Mouse (Mus musculus): ENCODE results near the gene Zmym2. TPM values are rescaled to one million over a fixed set of nuclear protein-coding genes. Genes with fewer than 3 reads are reported as not detected.
A peak's percentile ranks its signal among the peaks of the same experiment; 100 is the strongest.
"Not testable (repeated sequence)": the region's sequence is repeated elsewhere in the genome, so short reads cannot be mapped to it uniquely, and the experiment has no call there.

The Zmym2 gene
- total and polyA plus RNA-seq, 2 experiments from 2014 or later, result 29.6 to 62.4 TPM

GRCm38 (mm10) chr14:56885308-56885771 is 1.1 kb upstream of the Zmym2 start:
- no peaks in the 10 kb centered on the region for H3K9me3 ChIP-seq (ENCODE audit: low read length)
- peak; percentile 92 for DNase-seq (ENCODE audit: low spot score)
- peak overlapping the region; percentile 52 for H3K4me2 ChIP-seq (ENCODE audit: low read depth, low read length, poor library complexity, severe bottlenecking)
- H3K27me3 ChIP-seq (ENCODE audit: insufficient read depth, low read length), result no peaks in the 10 kb centered on the region
- ATAC-seq (ENCODE audit: low FRiP score), result peak; percentile 16
- H3K4me1 ChIP-seq (ENCODE audit: insufficient read depth, low read length), result peaks cover 9% of the 10 kb centered on the region
- H3K36me3 ChIP-seq (ENCODE audit: insufficient read depth, low read length), result no peaks in the 10 kb centered on the region
- under 1% methylated on average over 26 of the region's 36 CpGs for WGBS
- peak; percentile 83 for TF ChIP-seq CTCF (IDR thresholded peaks at IDR 0.05)
- peak overlapping the region; percentile 51 for H3K4me3 ChIP-seq (ENCODE audit: low read depth, low read length)
- H3K27ac ChIP-seq (ENCODE audit: low read depth, low read length), result peak overlapping the region; percentile 80
- no peak overlapping the region; the same call in 1 of the 2 replicates for H3K9ac ChIP-seq (replicated peaks; ENCODE audit: low read length, poor library complexity, severe bottlenecking)

- H3K4me3 ChIP-seq (ENCODE audit: low read depth, low read length), result peak overlapping the region; percentile 51
- H3K9ac ChIP-seq (replicated peaks; ENCODE audit: low read length, poor library complexity, severe bottlenecking), result peak overlapping the region; percentile 62
- WGBS, result 0% methylated on average over 12 of the region's 69 CpGs
- peak overlapping the region; percentile 52 for H3K4me2 ChIP-seq (ENCODE audit: low read depth, low read length, poor library complexity, severe bottlenecking)
- ATAC-seq (ENCODE audit: low FRiP score) (peak; percentile 96), DNase-seq (ENCODE audit: low spot score) (peak; percentile 87)
- H3K4me1 ChIP-seq (ENCODE audit: insufficient read depth, low read length); H3K9me3 ChIP-seq (ENCODE audit: low read length); H3K27me3 ChIP-seq (ENCODE audit: insufficient read depth, low read length); H3K36me3 ChIP-seq (ENCODE audit: insufficient read depth, low read length): not testable (repeated sequence)
- H3K27ac ChIP-seq (ENCODE audit: low read depth, low read length), result peak overlapping the region; percentile 88
Observed at GRCm38 (mm10) chr14:56885986-56886593, 363 bp upstream of the Zmym2 start.

- H3K4me2 ChIP-seq (ENCODE audit: low read depth, low read length, poor library complexity, severe bottlenecking), result peak overlapping the region; percentile 49
- TF ChIP-seq CTCF (IDR thresholded peaks at IDR 0.05), result no peak
- WGBS, result 0% methylated on average over 3 of the region's 3 CpGs
- peak; percentile 55 for DNase-seq (ENCODE audit: low spot score)
- H3K4me3 ChIP-seq (ENCODE audit: low read depth, low read length), result peak overlapping the region; percentile 82
- ATAC-seq (ENCODE audit: low FRiP score), result no peak
- H3K36me3 ChIP-seq (ENCODE audit: insufficient read depth, low read length), result no peaks in the 10 kb centered on the region
- no peaks in the 10 kb centered on the region for H3K9me3 ChIP-seq (ENCODE audit: low read length)
- peak overlapping the region; percentile 91 for H3K9ac ChIP-seq (replicated peaks; ENCODE audit: low read length, poor library complexity, severe bottlenecking)
- peaks cover 10% of the 10 kb centered on the region for H3K4me1 ChIP-seq (ENCODE audit: insufficient read depth, low read length)
- peak overlapping the region; percentile 98 for H3K27ac ChIP-seq (ENCODE audit: low read depth, low read length)
- H3K27me3 ChIP-seq (ENCODE audit: insufficient read depth, low read length), result no peaks in the 10 kb centered on the region
Observed at GRCm38 (mm10) chr14:56887514-56887880, 1.0 kb downstream of the Zmym2 start.

- peak; percentile 90 for TF ChIP-seq CTCF (IDR thresholded peaks at IDR 0.05)
- Histone ChIP-seq H3K9ac (replicated peaks; ENCODE audit: low read length, poor library complexity, severe bottlenecking) (peak overlapping the region; percentile 91), H3K4me1 (ENCODE audit: insufficient read depth, low read length) (peaks cover 10% of the 10 kb centered on the region), H3K4me3 (ENCODE audit: low read depth, low read length) (peak overlapping the region; percentile 82), H3K4me2 (ENCODE audit: low read depth, low read length, poor library complexity, severe bottlenecking) (peak overlapping the region; percentile 49), H3K27me3 (ENCODE audit: insufficient read depth, low read length) (no peaks in the 10 kb centered on the region), H3K36me3 (ENCODE audit: insufficient read depth, low read length) (no peaks in the 10 kb centered on the region; the same call in 1 of the 2 replicates), H3K9me3 (ENCODE audit: low read length) (no peaks in the 10 kb centered on the region), H3K27ac (ENCODE audit: low read depth, low read length) (peak overlapping the region; percentile 98)
- DNase-seq (ENCODE audit: low spot score) (peak; percentile 86), ATAC-seq (ENCODE audit: low FRiP score) (no peak; the same call in 1 of the 2 replicates)
- 1% methylated on average over 9 of the region's 9 CpGs for WGBS
Observed at GRCm38 (mm10) chr14:56887887-56888286, 1.4 kb downstream of the Zmym2 start.

GRCm38 (mm10) chr14:56888416-56888815 is 2.0 kb downstream of the Zmym2 start:
- H3K4me3 ChIP-seq (ENCODE audit: low read depth, low read length), result peak overlapping the region; percentile 82
- 72% methylated on average over 2 of the region's 2 CpGs for WGBS
- H3K27me3 ChIP-seq (ENCODE audit: insufficient read depth, low read length), result no peaks in the 10 kb centered on the region
- peaks cover 3% of the 10 kb centered on the region; the same call in 1 of the 2 replicates for H3K36me3 ChIP-seq (ENCODE audit: insufficient read depth, low read length)
- no peak for ATAC-seq (ENCODE audit: low FRiP score)
- H3K9me3 ChIP-seq (ENCODE audit: low read length), result no peaks in the 10 kb centered on the region
- DNase-seq (ENCODE audit: low spot score), result no peak
- H3K4me2 ChIP-seq (ENCODE audit: low read depth, low read length, poor library complexity, severe bottlenecking), result peak overlapping the region; percentile 49
- TF ChIP-seq CTCF (IDR thresholded peaks at IDR 0.05), result no peak
- no peak overlapping the region for H3K9ac ChIP-seq (replicated peaks; ENCODE audit: low read length, poor library complexity, severe bottlenecking)
- H3K4me1 ChIP-seq (ENCODE audit: insufficient read depth, low read length), result peaks cover 10% of the 10 kb centered on the region
- peak overlapping the region; percentile 98; the same call in 1 of the 2 replicates for H3K27ac ChIP-seq (ENCODE audit: low read depth, low read length)

- Histone ChIP-seq H3K9ac (replicated peaks; ENCODE audit: low read length, poor library complexity, severe bottlenecking) (no peak overlapping the region), H3K27me3 (ENCODE audit: insufficient read depth, low read length) (no peaks in the 10 kb centered on the region), H3K4me1 (ENCODE audit: insufficient read depth, low read length) (0 out of 2 replicates have a peak, but pooled peaks cover 2% of the 10 kb centered on the region), H3K4me3 (ENCODE audit: low read depth, low read length) (no peak overlapping the region), H3K27ac (ENCODE audit: low read depth, low read length) (no peak overlapping the region), H3K36me3 (ENCODE audit: insufficient read depth, low read length) (peaks cover 3% of the 10 kb centered on the region; the same call in 1 of the 2 replicates), H3K4me2 (ENCODE audit: low read depth, low read length, poor library complexity, severe bottlenecking) (no peak overlapping the region), H3K9me3 (ENCODE audit: low read length) (no peaks in the 10 kb centered on the region)
- WGBS, result 93% methylated on average over 2 of the region's 2 CpGs
- DNase-seq (ENCODE audit: low spot score), result no peak
- ATAC-seq (ENCODE audit: low FRiP score), result no peak
- no peak for TF ChIP-seq CTCF (IDR thresholded peaks at IDR 0.05)
Observed at GRCm38 (mm10) chr14:56894417-56894816, 8.0 kb downstream of the Zmym2 start.

Measured in midbrain, postnatal 0 days (tissue).